39 mouse cellular contexts compared by ENCODE assay signal in the genomic region with DNA sequence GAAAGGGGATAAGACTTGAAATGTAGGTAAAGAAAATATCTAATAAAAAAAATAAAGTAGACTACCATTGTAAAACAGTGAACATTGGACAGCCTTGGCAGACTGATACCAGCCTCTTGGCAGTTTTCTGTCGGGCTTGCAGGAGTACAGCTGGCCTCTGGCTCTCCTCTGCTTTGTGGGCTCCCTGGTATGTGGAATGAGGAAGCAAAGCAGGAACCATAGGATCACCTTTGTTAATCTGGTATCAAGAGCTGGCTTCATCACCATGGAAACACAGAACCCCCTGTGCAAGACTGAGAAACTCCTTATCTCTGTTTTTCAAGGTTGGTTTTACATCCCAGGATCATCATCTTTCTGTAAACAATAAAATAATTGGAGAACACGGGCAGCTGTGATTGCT. TPM values are rescaled to one million over a fixed set of nuclear protein-coding genes. Genes with fewer than 3 reads are reported as not detected.
DNase-seq lines count a peak whose midpoint lies in the region; ATAC-seq and TF ChIP-seq lines count a peak whose summit lies in the region.
"Had no signal": no experiment of that assay in that cellular context is flagged by ENCODE, and none has a peak within 500 bp of the region (broad histone marks: within the 10 kb centered on the region; RNA-seq: fewer than 3 reads in every experiment).

No protein-coding gene starts in this region.

- no peak for TF ChIP-seq CTCF in brain, embryonic 14.5 days (IDR thresholded peaks at IDR 0.05; ENCODE audit: borderline replicate concordance, extremely low read depth, insufficient read depth, insufficient read length)

- no peak overlapping the region for H3K27ac ChIP-seq in kidney, embryonic 16.5 days (ENCODE audit: low read length)
- no peak overlapping the region for H3K27ac ChIP-seq in midbrain, embryonic 11.5 days (ENCODE audit: low read depth, low read length)
- no peak overlapping the region for H3K27ac ChIP-seq in midbrain, embryonic 10.5 days (replicated peaks)
- H3K27ac ChIP-seq: embryonic facial prominence, embryonic 15.5 days; forebrain, embryonic 12.5 days; hindbrain, embryonic 10.5 days; hindbrain, embryonic 15.5 days; layer of hippocampus, adult 2 months; limb, embryonic 13.5 days; neural tube, embryonic 13.5 days; stomach, postnatal 0 days had no signal

- no peak overlapping the region for H3K4me3 ChIP-seq in kidney, embryonic 16.5 days (ENCODE audit: low read length)
- no peak overlapping the region for H3K4me3 ChIP-seq in midbrain, embryonic 11.5 days (ENCODE audit: low read depth, low read length)
- H3K4me3 ChIP-seq in midbrain, embryonic 10.5 days: no peak overlapping the region
- H3K4me3 ChIP-seq: embryonic facial prominence, embryonic 15.5 days; forebrain, embryonic 12.5 days; hindbrain, embryonic 10.5 days; hindbrain, embryonic 15.5 days; layer of hippocampus, adult 2 months; limb, embryonic 13.5 days; neural tube, embryonic 13.5 days had no signal

- no peaks in the 10 kb centered on the region for H3K36me3 ChIP-seq in kidney, embryonic 16.5 days (ENCODE audit: insufficient read depth, low read length)
- H3K36me3 ChIP-seq in midbrain, embryonic 11.5 days (ENCODE audit: control insufficient read depth, insufficient read depth, low read length): no peaks in the 10 kb centered on the region
- H3K36me3 ChIP-seq in midbrain, embryonic 10.5 days: no peaks in the 10 kb centered on the region
- H3K36me3 ChIP-seq: embryonic facial prominence, embryonic 15.5 days; forebrain, embryonic 12.5 days; hindbrain, embryonic 10.5 days; hindbrain, embryonic 15.5 days; limb, embryonic 13.5 days; neural tube, embryonic 13.5 days had no signal

- H3K9ac ChIP-seq in kidney, embryonic 16.5 days (replicated peaks; ENCODE audit: low read length): no peak overlapping the region
- H3K9ac ChIP-seq in midbrain, embryonic 11.5 days (ENCODE audit: low read length): no peak overlapping the region
- H3K9ac ChIP-seq: embryonic facial prominence, embryonic 15.5 days; forebrain, embryonic 12.5 days; forebrain, postnatal 0 days; hindbrain, embryonic 15.5 days; limb, embryonic 13.5 days; neural tube, embryonic 13.5 days had no signal

- no peaks in the 10 kb centered on the region for H3K9me3 ChIP-seq in kidney, embryonic 16.5 days (ENCODE audit: low read length)
- no peaks in the 10 kb centered on the region for H3K9me3 ChIP-seq in midbrain, embryonic 11.5 days (ENCODE audit: control insufficient read depth, low read length)
- H3K9me3 ChIP-seq in midbrain, embryonic 10.5 days (replicated peaks): no peaks in the 10 kb centered on the region
- H3K9me3 ChIP-seq: embryonic facial prominence, embryonic 15.5 days; forebrain, embryonic 12.5 days; hindbrain, embryonic 10.5 days; hindbrain, embryonic 15.5 days; limb, embryonic 13.5 days; neural tube, embryonic 13.5 days had no signal

- DNase-seq in kidney, postnatal 14 days: no peak
- peak; percentile 66 for DNase-seq in midbrain, embryonic 11.5 days (ENCODE audit: low spot score, missing footprints)
- no peak for DNase-seq in midbrain, embryonic 10.5 days (ENCODE audit: low spot score)
- DNase-seq in brain, embryonic 14.5 days (ENCODE audit: low read depth): peak; percentile 38
- no peak for DNase-seq in gastrocnemius, postnatal 14 days
- no peak for DNase-seq in embryo, embryonic 9.5 days (ENCODE audit: extremely low spot score)
- DNase-seq: adrenal gland, adult 2 months; adrenal gland, postnatal 36 days; cerebellum, adult 8-10 months; embryo, embryonic 11 days; forebrain, postnatal 0 days; gastrocnemius, postnatal 10 days; heart, postnatal 14 days; kidney, adult 11 months; kidney, postnatal 36 days; right cerebral cortex, postnatal 4 days; thymus, adult 18-20 months; thymus, postnatal 25 days had no signal

- H3K27me3 ChIP-seq in kidney, embryonic 16.5 days (ENCODE audit: insufficient read depth, low read length): no peaks in the 10 kb centered on the region
- no peaks in the 10 kb centered on the region for H3K27me3 ChIP-seq in midbrain, embryonic 11.5 days (ENCODE audit: control insufficient read depth, insufficient read depth, low read length)
- no peaks in the 10 kb centered on the region for H3K27me3 ChIP-seq in midbrain, embryonic 10.5 days (ENCODE audit: low read depth, poor library complexity, severe bottlenecking)
- H3K27me3 ChIP-seq: embryonic facial prominence, embryonic 15.5 days; forebrain, embryonic 12.5 days; hindbrain, embryonic 15.5 days; limb, embryonic 13.5 days; neural tube, embryonic 13.5 days had no signal

- intact Hi-C loops in gastrocnemius, postnatal 14 days (cut with DNase I; ENCODE audit: low total_unique reads): no loop called here

- ATAC-seq in kidney, embryonic 16.5 days (ENCODE audit: low FRiP score, low TSS enrichment): 0 out of 2 replicates have a peak, but pooled peaks have one; percentile 35
- ATAC-seq in midbrain, embryonic 11.5 days (ENCODE audit: low FRiP score): no peak
- ATAC-seq: forebrain, postnatal 0 days; inflammation-experienced regulatory T-cells, adult 6 months had no signal

- no peak for TF ChIP-seq POLR2A in brain, embryonic 14.5 days (IDR thresholded peaks at IDR 0.05; ENCODE audit: borderline replicate concordance, extremely low read depth, insufficient read depth, insufficient read length, poor library complexity, severe bottlenecking)

- 22% methylated on average over 2 of the region's 2 CpGs for WGBS in kidney, embryonic 16.5 days
- WGBS in midbrain, embryonic 11.5 days: 37% methylated on average over 2 of the region's 2 CpGs
- WGBS in midbrain, embryonic 10.5 days: 27% methylated on average over 2 of the region's 2 CpGs

- no peak overlapping the region for H3K4me2 ChIP-seq in kidney, embryonic 16.5 days (replicated peaks; ENCODE audit: low read depth, low read length)
- H3K4me2 ChIP-seq in midbrain, embryonic 11.5 days: no peak overlapping the region
- H3K4me2 ChIP-seq: embryonic facial prominence, embryonic 15.5 days; forebrain, embryonic 12.5 days; hindbrain, embryonic 15.5 days; limb, embryonic 13.5 days; liver, embryonic 11.5 days; neural tube, embryonic 13.5 days had no signal

- peaks cover 9% of the 10 kb centered on the region; the same call in 1 of the 2 replicates for H3K4me1 ChIP-seq in kidney, embryonic 16.5 days (ENCODE audit: insufficient read depth, low read length)
- no peaks in the 10 kb centered on the region for H3K4me1 ChIP-seq in midbrain, embryonic 11.5 days (ENCODE audit: control insufficient read depth, insufficient read depth, low read length)
- H3K4me1 ChIP-seq in midbrain, embryonic 10.5 days: peaks cover 31% of the 10 kb centered on the region

RNA-seq across cellular contexts. Expression of a gene that starts 29.9 kb away (rescaled TPM):
- 25.6 and 30.0 TPM in 2 replicates for polyA plus RNA-seq in kidney, embryonic 16.5 days (2015; fragmentation: Nextera tagmentation; extraction: Ambion mirVana)
- polyA plus RNA-seq in midbrain, embryonic 11.5 days (2014; fragmentation: Nextera tagmentation; extraction: Ambion mirVana): 63.2 and 66.7 TPM in 2 replicates
- polyA plus RNA-seq in midbrain, embryonic 10.5 days (2016; fragmentation: Nextera tagmentation; extraction: Ambion mirVana): 42.2 and 72.4 TPM in 2 replicates
- polyA plus RNA-seq in brain, embryonic 14.5 days (2012; rRNA removed): 114 and 175 TPM in 2 replicates
- total RNA-seq in gastrocnemius, postnatal 14 days (2021): 10 to 100 TPM in 1 of 2 experiments, 1 to 10 TPM in 1; 9.2 to 11.1 TPM
- total RNA-seq: granulocyte monocyte progenitor cell, adult 5-6 weeks; megakaryocyte, adult 5-6 weeks; MEL had no signal

RNA-seq across cellular contexts. Expression of a gene that starts 30.4 kb away (rescaled TPM):
- not detected in 2 replicates for polyA plus RNA-seq in kidney, embryonic 16.5 days (2015; fragmentation: Nextera tagmentation; extraction: Ambion mirVana)
- not detected in 2 replicates for polyA plus RNA-seq in midbrain, embryonic 11.5 days (2014; fragmentation: Nextera tagmentation; extraction: Ambion mirVana)
- polyA plus RNA-seq in midbrain, embryonic 10.5 days (2016; fragmentation: Nextera tagmentation; extraction: Ambion mirVana): 0.05 TPM in 1 of 2 replicates, not detected in the other
- polyA plus RNA-seq in brain, embryonic 14.5 days (2012; rRNA removed): 0.04 TPM in 1 of 2 replicates, not detected in the other
- not detected for total RNA-seq in gastrocnemius, postnatal 14 days (2021)
- total RNA-seq: adrenal gland, adult 2 months; adrenal gland, postnatal 36 days; forebrain, postnatal 0 days; granulocyte monocyte progenitor cell, adult 5-6 weeks; heart, postnatal 14 days; layer of hippocampus, adult 2 months; layer of hippocampus, postnatal 25 days; left cerebral cortex, adult 8-10 months; left cerebral cortex, postnatal 36 days; megakaryocyte, adult 5-6 weeks; MEL had no signal
- polyA plus RNA-seq: adrenal gland, adult 2 months; embryonic facial prominence, embryonic 15.5 days; forebrain, embryonic 12.5 days; forebrain, postnatal 0 days; heart, embryonic 14.5 days; hindbrain, embryonic 10.5 days; inflammation-experienced regulatory T-cells, adult 6 months; kidney, embryonic 14.5 days; limb, embryonic 13.5 days; liver, embryonic 11.5 days; liver, embryonic 16.5 days; neural tube, embryonic 13.5 days; spleen, adult 2 months; stomach, postnatal 0 days had no signal

Comparison
In these comparisons a context has a peak if more than half of its experiments do, and no peak if none do; other contexts are left out.
1. DNase-seq: peak in midbrain, embryonic 11.5 days (single experiment) and brain, embryonic 14.5 days (single experiment); none in kidney, postnatal 14 days (single experiment), midbrain, embryonic 10.5 days (single experiment), gastrocnemius, postnatal 14 days (single experiment) and embryo, embryonic 9.5 days (single experiment).